Mouse (Mus musculus) testis, adult 2 months (tissue): ENCODE measurements around the gene Sept14. TPM values are rescaled to one million over a fixed set of nuclear protein-coding genes. Genes with fewer than 3 reads are reported as not detected.
"Not testable (repeated sequence)": the region's sequence is repeated elsewhere in the genome, so short reads cannot be mapped to it uniquely, and the experiment has no call there.

Source experiments
- H3K27ac ChIP-seq: fragments of 200-500 bp; 2 replicates; pipeline ENCODE4 v1.5.1; 2012; ENCODE audit warnings: low read depth, low read length; ENCODE audit not compliant: control insufficient read depth, insufficient read depth
- H3K27me3 ChIP-seq: fragments of 200-500 bp; 2 replicates; pipeline ENCODE4 v1.6.1; 2012; ENCODE audit warnings: mild to moderate bottlenecking, low read length, moderate library complexity; ENCODE audit not compliant: control insufficient read depth, insufficient read depth
- H3K36me3 ChIP-seq: fragments of 200-500 bp; 2 replicates; pipeline ENCODE4 v1.6.1; 2012; ENCODE audit warnings: mild to moderate bottlenecking, low read length; ENCODE audit not compliant: control insufficient read depth, insufficient read depth
- H3K4me1 ChIP-seq: fragments of 200-500 bp; 2 replicates; pipeline ENCODE4 v1.6.1; 2012; ENCODE audit warnings: low read length; ENCODE audit not compliant: control insufficient read depth, insufficient read depth
- H3K4me3 ChIP-seq: fragments of 200-500 bp; 2 replicates; pipeline ENCODE4 v1.5.1; 2012; ENCODE audit warnings: low read depth, mild to moderate bottlenecking, low read length, moderate library complexity, mixed read lengths; ENCODE audit not compliant: control insufficient read depth
- CTCF ChIP-seq: fragments of 200-500 bp; IDR thresholded peaks from 2 replicates; pipeline ENCODE4 v1.5.1; 2012; ENCODE audit warnings: low read depth, mild to moderate bottlenecking, inconsistent platforms, low read length, moderate library complexity; ENCODE audit not compliant: control insufficient read depth, insufficient read depth, insufficient replicate concordance
- POLR2A ChIP-seq: fragments of 200-500 bp; IDR thresholded peaks from 2 replicates; pipeline ENCODE4 v1.6.1; 2012; ENCODE audit warnings: low read depth, mild to moderate bottlenecking, inconsistent platforms, low read length, moderate library complexity; ENCODE audit not compliant: control insufficient read depth
- polyA plus RNA-seq: library from polyadenylated mRNA; depleted of rRNA; stranded (reverse); fragments of >200 nt; gene quantifications from 2 replicates; pipeline ENCODE4 v1.2.3, GENCODE M21; 2012

The Sept14 gene
- polyA plus RNA-seq, 1 experiment, result 10.6 TPM

GRCm38 (mm10) chr5:129715326-129715861, 7.1 kb upstream of the Sept14 start, which contains the start of gene Mrps17:
Gene Mrps17 (plus strand): TSS chr5:129715497.
- peak; percentile 95 for TF ChIP-seq POLR2A
- TF ChIP-seq CTCF, result no peak
- Histone ChIP-seq H3K4me1 (no peaks in the 10 kb centered on the region), H3K4me3 (peak within 1 kb of the TSS; percentile 93), H3K27me3 (no peaks in the 10 kb centered on the region), H3K36me3 (peaks cover 1% of the 10 kb centered on the region; the same call in 1 of the 2 replicates), H3K27ac (peak within 1 kb of the TSS; percentile 73)

DNA sequence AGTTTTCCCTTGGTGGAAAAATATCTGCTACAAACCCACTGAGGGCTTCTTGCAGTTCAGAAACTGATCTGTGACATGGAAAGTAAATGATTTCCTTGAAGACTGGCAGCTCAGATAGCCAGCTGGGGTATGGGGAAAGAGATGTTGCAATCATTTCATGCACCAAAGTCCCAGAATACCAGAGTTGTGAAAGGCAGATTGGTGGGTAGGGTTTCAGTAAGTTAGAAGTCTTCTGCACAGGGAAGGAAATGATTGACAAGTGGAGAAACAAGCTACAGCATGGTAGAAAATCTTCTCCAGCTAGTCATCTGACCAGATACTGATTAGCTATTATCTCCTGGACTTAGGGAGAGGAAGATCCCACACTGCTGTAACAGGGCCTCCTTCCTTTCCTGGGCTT, 4.9 kb downstream of the Sept14 start:
- no peaks in the 10 kb centered on the region for H3K36me3 ChIP-seq
- TF ChIP-seq POLR2A (no peak), CTCF (no peak)
- no peaks in the 10 kb centered on the region for H3K27me3 ChIP-seq
- H3K4me1 ChIP-seq, result no peaks in the 10 kb centered on the region
- no peak overlapping the region for H3K4me3 ChIP-seq
- H3K27ac ChIP-seq, result no peak overlapping the region

- no peaks in the 10 kb centered on the region for H3K36me3 ChIP-seq
- H3K4me3 ChIP-seq, result no peak overlapping the region
- no peaks in the 10 kb centered on the region for H3K27me3 ChIP-seq
- H3K4me1 ChIP-seq, result no peaks in the 10 kb centered on the region
- H3K27ac ChIP-seq, result no peak overlapping the region
- TF ChIP-seq POLR2A, result no peak
- TF ChIP-seq CTCF, result no peak
Measured at GRCm38 (mm10) chr5:129701706-129702105, 6.6 kb downstream of the Sept14 start.

DNA sequence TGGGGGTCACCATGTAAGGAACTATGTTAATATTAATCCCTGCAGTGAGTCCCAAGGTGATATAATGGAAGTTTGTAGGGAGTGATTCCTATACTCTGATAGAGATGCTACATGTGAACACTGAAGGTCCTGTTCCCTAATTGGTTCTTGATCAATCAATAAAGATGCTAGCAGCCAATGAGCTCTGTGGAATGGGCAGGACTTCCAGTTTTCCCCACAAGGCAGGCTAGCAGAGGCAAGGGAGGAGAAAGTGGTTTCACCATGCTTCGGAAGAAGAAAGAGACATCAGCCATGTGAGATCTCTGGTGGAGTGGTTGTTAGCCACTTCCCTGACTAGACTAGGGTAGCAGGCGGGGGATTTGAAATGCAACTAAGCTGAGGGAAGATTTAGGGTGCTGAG, 7.8 kb downstream of the Sept14 start:
- H3K36me3 ChIP-seq, result no peaks in the 10 kb centered on the region
- TF ChIP-seq POLR2A (no peak), CTCF (no peak)
- H3K27ac ChIP-seq, result no peak overlapping the region
- no peaks in the 10 kb centered on the region for H3K4me1 ChIP-seq
- no peak overlapping the region for H3K4me3 ChIP-seq
- no peaks in the 10 kb centered on the region for H3K27me3 ChIP-seq

GRCm38 (mm10) chr5:129690528-129690927, 17.8 kb downstream of the Sept14 start:
- Histone ChIP-seq H3K27me3 (no peaks in the 10 kb centered on the region), H3K27ac (no peak overlapping the region)
- no peak for TF ChIP-seq CTCF
- TF ChIP-seq POLR2A, result no peak

DNA sequence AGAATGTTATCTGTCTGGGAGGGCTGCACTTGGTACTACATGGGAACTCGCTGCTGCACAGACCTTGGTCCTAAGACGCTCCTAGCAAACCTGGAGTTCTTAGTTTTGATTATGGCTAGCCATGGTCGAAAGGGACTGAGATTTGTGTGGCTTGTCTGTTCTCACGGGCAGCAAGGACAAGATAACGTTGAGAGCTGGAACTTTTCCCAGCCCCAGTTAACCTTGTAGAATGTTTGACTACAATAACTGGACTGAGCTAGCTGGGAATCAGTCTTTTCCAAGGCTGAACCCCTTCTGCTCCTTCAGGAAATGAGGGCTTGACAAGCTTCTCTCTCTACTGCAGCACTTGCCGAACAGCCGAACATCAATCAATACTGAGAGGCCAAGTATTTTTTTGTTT, 20.7 kb downstream of the Sept14 start:
- no peak overlapping the region for H3K4me3 ChIP-seq
- no peaks in the 10 kb centered on the region for H3K36me3 ChIP-seq
- TF ChIP-seq POLR2A (no peak), CTCF (no peak)
- H3K27me3 ChIP-seq, result no peaks in the 10 kb centered on the region
- no peak overlapping the region for H3K27ac ChIP-seq
- no peaks in the 10 kb centered on the region for H3K4me1 ChIP-seq

More at GRCm38 (mm10) chr5:129690528-129690927, 17.8 kb downstream of the Sept14 start:
- H3K36me3 ChIP-seq, result no peaks in the 10 kb centered on the region
- H3K4me3 ChIP-seq, result no peak overlapping the region
- no peaks in the 10 kb centered on the region for H3K4me1 ChIP-seq

DNA sequence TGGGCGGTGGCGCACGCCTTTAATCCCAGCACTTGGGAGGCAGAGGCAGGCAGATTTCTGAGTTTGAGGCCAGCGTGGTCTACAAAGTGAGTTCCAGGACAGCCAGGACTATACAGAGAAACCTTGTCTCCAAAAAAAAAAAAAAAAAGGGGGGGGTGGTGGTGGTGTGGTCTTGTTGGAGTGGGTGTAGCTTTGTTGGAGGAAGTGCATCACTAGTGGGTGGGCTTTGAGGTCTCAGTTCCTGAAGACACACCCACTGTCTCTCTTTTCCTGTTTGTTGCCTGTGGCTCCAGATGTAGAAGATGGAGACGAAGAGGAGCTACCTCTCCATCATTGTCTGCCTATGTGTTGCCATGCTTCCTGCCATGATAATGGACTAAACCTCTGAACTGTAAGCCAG, 23.2 kb downstream of the Sept14 start:
- H3K4me3 ChIP-seq, H3K36me3 ChIP-seq, H3K4me1 ChIP-seq, H3K27ac ChIP-seq, H3K27me3 ChIP-seq: not testable (repeated sequence)

DNA sequence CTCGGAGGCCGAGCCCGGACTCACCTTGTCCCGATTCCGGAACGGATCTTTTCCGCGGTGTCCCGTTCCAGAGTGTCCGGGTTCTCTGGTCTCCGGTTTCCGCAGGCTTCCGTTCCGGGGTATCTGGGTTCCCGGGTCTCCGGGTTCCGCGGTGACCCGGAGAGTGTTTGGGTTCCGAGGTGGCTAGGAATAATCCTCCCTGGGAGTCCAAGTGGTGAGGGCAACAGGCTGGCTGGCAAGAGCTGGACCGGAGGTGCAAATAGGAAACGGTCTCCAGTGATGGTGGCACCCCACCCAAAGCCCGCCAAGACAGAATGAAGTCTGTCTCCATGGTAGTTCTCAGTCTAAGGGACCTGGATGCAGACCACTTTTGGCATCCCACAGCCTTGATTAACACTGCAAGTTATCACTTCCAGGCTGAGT, 38.3 kb downstream of the Sept14 start, which contains the start of gene Zfp11:
Gene Zfp11, minus strand, starts transcription at position 64 of the 423 bp plus-strand sequence.
- Histone ChIP-seq H3K4me1 (peaks cover 5% of the 10 kb centered on the region), H3K4me3 (peak within 1 kb of the TSS; percentile 99), H3K27me3 (no peaks in the 10 kb centered on the region), H3K27ac (peak within 1 kb of the TSS; percentile 61), H3K36me3 (no peaks in the 10 kb centered on the region)
- no peak for TF ChIP-seq CTCF
- TF ChIP-seq POLR2A, result peak; percentile 86
